Mouse (Mus musculus) liver, adult 2 months (tissue): ENCODE data around the gene Atox1.

ENCODE experiments used
- CTCF ChIP-seq: fragments of 200-500 bp; IDR thresholded peaks from 2 replicates; pipeline ENCODE4 v1.5.1; 2011; ENCODE audit warnings: low read depth, low read length, control low read depth
- POLR2A ChIP-seq: fragments of 200-500 bp; IDR thresholded peaks from 2 replicates; pipeline ENCODE4 v1.6.1; 2011; ENCODE audit warnings: low read length, control low read depth; ENCODE audit not compliant: insufficient read depth; ENCODE audit errors: extremely low read depth

- TF ChIP-seq CTCF (no peak), POLR2A (no peak)
These were observed 47.6 kb downstream of the Atox1 start for GRCm38 (mm10) chr11:55413416-55413796.
